Mouse (Mus musculus) thymus, adult 2 months (tissue): ENCODE measurements around the gene Lrrc58.

ENCODE experiments used
- CTCF ChIP-seq: fragments of 200-500 bp; IDR thresholded peaks from 2 replicates; pipeline ENCODE4 v1.5.1; 2012; ENCODE audit warnings: mild to moderate bottlenecking, control low read depth, low read length, moderate library complexity, borderline replicate concordance; ENCODE audit not compliant: control insufficient read depth, poor library complexity, insufficient read depth; ENCODE audit errors: extremely low read depth
- POLR2A ChIP-seq: fragments of 200-500 bp; IDR thresholded peaks from 2 replicates; pipeline ENCODE4 v1.6.1; 2012; ENCODE audit warnings: mild to moderate bottlenecking, low read length, control low read depth, moderate library complexity; ENCODE audit not compliant: control insufficient read depth, poor library complexity, insufficient read depth; ENCODE audit errors: extremely low read depth

GRCm38 (mm10) chr16:37929626-37930025 lies 61.4 kb downstream of the Lrrc58 start:
- TF ChIP-seq POLR2A = no peak
- no peak for TF ChIP-seq CTCF
